Mouse (Mus musculus) macrophage (primary cell): Measurements from ENCODE around the gene Arl8a. TPM values are rescaled to one million over a fixed set of nuclear protein-coding genes. Genes with fewer than 3 reads are reported as not detected.

Experiments
- H3K27ac ChIP-seq: fragments of 350-480 bp; formaldehyde crosslinking; 2 replicates; pipeline ENCODE4 v1.9.0; 2021
- H3K36me3 ChIP-seq: fragments of 350-480 bp; formaldehyde crosslinking; 2 replicates; pipeline ENCODE4 v1.9.0; 2021; ENCODE audit errors: inconsistent target
- H3K4me3 ChIP-seq: fragments of 350-480 bp; formaldehyde crosslinking; 2 replicates; pipeline ENCODE4 v1.9.0; 2021; ENCODE audit errors: inconsistent target
- H3K79me2 ChIP-seq: fragments of 350-480 bp; formaldehyde crosslinking; 2 replicates; pipeline ENCODE4 v1.9.0; 2021; ENCODE audit errors: inconsistent target
- WGBS: methylation state at CpG from one replicate; pipeline ENCODE4 v1.1.7; 2026; ENCODE audit warnings: inconsistent platforms; ENCODE audit not compliant: missing documents; 5-methylcytosine and 5-hydroxymethylcytosine counted together
- polyA plus RNA-seq: library from polyadenylated mRNA; stranded (reverse); fragments of 250-400 nt; gene quantifications from 3 replicates; pipeline ENCODE4 v1.2.4, GENCODE M21; 2018; ENCODE audit warnings: inconsistent platforms

The Arl8a gene
- polyA plus RNA-seq, 1 experiment from 2014 or later: 332 TPM

- Histone ChIP-seq H3K36me3 (no peaks in the 10 kb centered on the region), H3K27ac (no peak overlapping the region), H3K4me3 (no peak overlapping the region), H3K79me2 (peaks cover 15% of the 10 kb centered on the region)
- WGBS: 28% methylated on average over 9 of the region's 9 CpGs
These were observed 17.6 kb upstream of the Arl8a start for GRCm38 (mm10) chr1:135128986-135129385.

- 83% methylated on average over 9 of the region's 9 CpGs for WGBS
- Histone ChIP-seq H3K36me3 (no peaks in the 10 kb centered on the region), H3K79me2 (peaks cover 22% of the 10 kb centered on the region), H3K4me3 (no peak overlapping the region), H3K27ac (peak overlapping the region; percentile 33)
These were observed 17.0 kb upstream of the Arl8a start for GRCm38 (mm10) chr1:135129543-135130183.

DNA sequence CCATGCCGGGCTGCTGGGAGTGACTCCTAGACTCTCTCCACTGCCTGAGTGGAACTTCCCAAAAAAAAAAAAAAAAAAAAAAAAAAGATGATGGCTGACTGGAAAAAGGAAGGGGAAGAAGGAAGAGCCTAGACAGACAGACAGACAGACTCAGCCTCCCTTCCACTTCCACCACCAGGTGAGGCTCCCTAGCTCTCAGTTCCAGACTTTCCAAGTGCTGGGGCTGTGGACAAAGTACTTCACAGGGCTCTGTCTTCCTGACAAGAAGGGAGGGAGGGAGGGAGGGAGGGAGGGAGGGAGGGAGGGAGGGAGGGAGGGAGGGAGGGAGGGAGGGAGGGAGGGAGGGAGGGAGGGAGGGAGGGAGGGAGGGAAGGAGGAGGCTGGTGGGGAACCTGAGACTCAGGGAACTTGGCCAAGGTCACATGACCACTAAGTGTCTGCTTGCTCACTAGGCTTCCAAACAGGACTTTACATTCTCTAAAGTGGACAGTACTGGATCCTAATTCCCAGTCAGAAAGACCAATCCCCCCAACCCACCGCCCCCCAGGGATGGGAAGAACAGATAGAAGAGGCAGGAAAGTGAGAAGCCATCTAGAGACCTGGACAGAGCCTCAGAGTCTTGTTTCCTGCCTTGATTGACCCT, 16.1 kb upstream of the Arl8a start:
- Histone ChIP-seq H3K36me3 (no peaks in the 10 kb centered on the region), H3K4me3 (no peak overlapping the region; the same call in 1 of the 2 replicates), H3K27ac (peak overlapping the region; percentile 97), H3K79me2 (peaks cover 27% of the 10 kb centered on the region)
- 8% methylated on average over 1 of the region's 2 CpGs for WGBS

DNA sequence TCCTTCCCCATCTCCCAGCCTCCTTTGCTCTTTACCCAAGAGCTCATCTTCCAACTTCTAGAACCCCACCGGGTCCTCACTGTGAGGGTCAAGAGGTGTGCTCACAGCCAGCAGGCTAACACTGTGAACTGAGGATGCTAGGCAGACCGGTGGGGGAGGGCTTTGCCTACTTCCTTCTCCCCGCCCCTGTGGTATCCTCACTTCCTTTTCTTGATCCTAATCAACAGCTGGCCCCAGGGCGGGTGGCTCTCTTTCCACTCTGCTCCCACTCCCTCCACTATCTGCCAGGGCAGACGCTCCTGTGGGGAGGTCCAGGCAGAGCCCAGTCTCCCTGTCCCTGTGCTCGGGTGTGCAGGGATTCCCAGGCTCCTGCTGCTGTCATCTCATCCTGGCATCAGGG, 15.6 kb upstream of the Arl8a start:
- Histone ChIP-seq H3K36me3 (no peaks in the 10 kb centered on the region), H3K4me3 (no peak overlapping the region; the same call in 1 of the 2 replicates)
- WGBS: 4% methylated on average over 6 of the region's 6 CpGs

GRCm38 (mm10) chr1:135131560-135131959, 15.1 kb upstream of the Arl8a start:
- H3K36me3 ChIP-seq: no peaks in the 10 kb centered on the region
- H3K27ac ChIP-seq: peak overlapping the region; percentile 97
- 6% methylated on average over 7 of the region's 8 CpGs for WGBS
- no peak overlapping the region for H3K4me3 ChIP-seq
- peaks cover 27% of the 10 kb centered on the region for H3K79me2 ChIP-seq

More for the DNA sequence above, 15.6 kb upstream of the Arl8a start:
- Histone ChIP-seq H3K79me2 (peaks cover 27% of the 10 kb centered on the region), H3K27ac (peak overlapping the region; percentile 97)

- WGBS: 1% methylated on average over 10 of the region's 10 CpGs
- Histone ChIP-seq H3K27ac (peak within 1 kb of the TSS; percentile 97), H3K4me3 (peak within 1 kb of the TSS; percentile 59), H3K79me2 (peaks cover 27% of the 10 kb centered on the region), H3K36me3 (peaks cover 5% of the 10 kb centered on the region; the same call in 1 of the 2 replicates)
These were observed 14.2 kb upstream of the Arl8a start, which contains the start of gene Ptpn7 for GRCm38 (mm10) chr1:135132473-135132872. Ptpn7 (plus strand) TSS chr1:135132700.

GRCm38 (mm10) chr1:135132893-135133369, 13.7 kb upstream of the Arl8a start:
- peak overlapping the region; percentile 97 for H3K27ac ChIP-seq
- peak overlapping the region; percentile 59 for H3K4me3 ChIP-seq
- peaks cover 8% of the 10 kb centered on the region; the same call in 1 of the 2 replicates for H3K36me3 ChIP-seq
- peaks cover 27% of the 10 kb centered on the region for H3K79me2 ChIP-seq
- 6% methylated on average over 9 of the region's 9 CpGs for WGBS

GRCm38 (mm10) chr1:135133678-135134435, 12.8 kb upstream of the Arl8a start:
- Histone ChIP-seq H3K4me3 (peak overlapping the region; percentile 59), H3K79me2 (peaks cover 27% of the 10 kb centered on the region), H3K36me3 (peaks cover 14% of the 10 kb centered on the region), H3K27ac (peak overlapping the region; percentile 97)
- 24% methylated on average over 10 of the region's 10 CpGs for WGBS

GRCm38 (mm10) chr1:135135111-135135787, 11.4 kb upstream of the Arl8a start:
- WGBS: 44% methylated on average over 8 of the region's 8 CpGs
- Histone ChIP-seq H3K4me3 (no peak overlapping the region), H3K27ac (no peak overlapping the region), H3K79me2 (peaks cover 27% of the 10 kb centered on the region), H3K36me3 (peaks cover 28% of the 10 kb centered on the region)

GRCm38 (mm10) chr1:135136500-135136899, 10.1 kb upstream of the Arl8a start:
- H3K4me3 ChIP-seq: no peak overlapping the region
- peaks cover 27% of the 10 kb centered on the region for H3K79me2 ChIP-seq
- no peak overlapping the region for H3K27ac ChIP-seq
- H3K36me3 ChIP-seq: peaks cover 37% of the 10 kb centered on the region
- WGBS: 14% methylated on average over 1 of the region's 1 CpGs

- WGBS: 86% methylated on average over 2 of the region's 2 CpGs
- Histone ChIP-seq H3K79me2 (peaks cover 2% of the 10 kb centered on the region; the same call in 1 of the 2 replicates), H3K36me3 (peaks cover 66% of the 10 kb centered on the region), H3K27ac (no peak overlapping the region), H3K4me3 (no peak overlapping the region)
These were observed 6.7 kb upstream of the Arl8a start for GRCm38 (mm10) chr1:135139906-135140305.

GRCm38 (mm10) chr1:135142452-135142851, 4.2 kb upstream of the Arl8a start:
- H3K36me3 ChIP-seq: peaks cover 61% of the 10 kb centered on the region
- 92% methylated on average over 2 of the region's 2 CpGs for WGBS
- H3K79me2 ChIP-seq: peaks cover 1% of the 10 kb centered on the region

GRCm38 (mm10) chr1:135143940-135144339, 2.7 kb upstream of the Arl8a start:
- Histone ChIP-seq H3K36me3 (peaks cover 51% of the 10 kb centered on the region; the same call in 1 of the 2 replicates), H3K4me3 (no peak overlapping the region), H3K79me2 (peaks cover 16% of the 10 kb centered on the region), H3K27ac (no peak overlapping the region)
- WGBS: 96% methylated on average over 2 of the region's 2 CpGs

More at GRCm38 (mm10) chr1:135142452-135142851, 4.2 kb upstream of the Arl8a start:
- no peak overlapping the region for H3K27ac ChIP-seq
- no peak overlapping the region for H3K4me3 ChIP-seq
